Mouse (Mus musculus): ENCODE measurements around the gene Sgce. TPM values are rescaled to one million over a fixed set of nuclear protein-coding genes. Genes with fewer than 3 reads are reported as not detected.
"Not testable (repeated sequence)": the region's sequence is repeated elsewhere in the genome, so short reads cannot be mapped to it uniquely, and the experiment has no call there.

Sgce gene
- polyA plus RNA-seq, 1 experiment from 2014 or later, result 22.8 TPM

- Histone ChIP-seq H3K9ac (ENCODE audit: low read depth, low read length) (no peak overlapping the region), H3K27ac (ENCODE audit: low read length) (no peak overlapping the region), H3K4me3 (ENCODE audit: low read depth, low read length) (no peak overlapping the region), H3K4me2 (ENCODE audit: low read depth, low read length) (no peak overlapping the region), H3K4me1 (ENCODE audit: control insufficient read depth, low read depth, low read length) (no peaks in the 10 kb centered on the region), H3K9me3 (replicated peaks; ENCODE audit: control insufficient read depth, low read length) (no peaks in the 10 kb centered on the region), H3K27me3 (ENCODE audit: control insufficient read depth, insufficient read depth, low read depth, low read length) (no peaks in the 10 kb centered on the region), H3K36me3 (ENCODE audit: control insufficient read depth, insufficient read depth) (no peaks in the 10 kb centered on the region)
- 64% methylated on average over 1 of the region's 1 CpGs for WGBS (ENCODE audit: insufficient replicate concordance)
- no peak for ATAC-seq (ENCODE audit: low read depth)
These were observed 69.6 kb downstream of the Sgce start for GRCm38 (mm10) chr6:4677356-4677761.

- H3K4me1 ChIP-seq (ENCODE audit: control insufficient read depth, low read depth, low read length), result no peaks in the 10 kb centered on the region
- no peak overlapping the region for H3K4me2 ChIP-seq (ENCODE audit: low read depth, low read length)
- WGBS (ENCODE audit: insufficient replicate concordance), result 38% methylated on average over 6 of the region's 6 CpGs
- H3K4me3 ChIP-seq (ENCODE audit: low read depth, low read length), result no peak overlapping the region
- no peaks in the 10 kb centered on the region for H3K36me3 ChIP-seq (ENCODE audit: control insufficient read depth, insufficient read depth)
- H3K9ac ChIP-seq (ENCODE audit: low read depth, low read length), result no peak overlapping the region
- H3K27me3 ChIP-seq (ENCODE audit: control insufficient read depth, insufficient read depth, low read depth, low read length), result no peaks in the 10 kb centered on the region
- H3K9me3 ChIP-seq (replicated peaks; ENCODE audit: control insufficient read depth, low read length), result no peaks in the 10 kb centered on the region
- ATAC-seq (ENCODE audit: low read depth), result no peak
- H3K27ac ChIP-seq (ENCODE audit: low read length), result no peak overlapping the region
These were observed 81.9 kb downstream of the Sgce start for GRCm38 (mm10) chr6:4665154-4665553.

DNA sequence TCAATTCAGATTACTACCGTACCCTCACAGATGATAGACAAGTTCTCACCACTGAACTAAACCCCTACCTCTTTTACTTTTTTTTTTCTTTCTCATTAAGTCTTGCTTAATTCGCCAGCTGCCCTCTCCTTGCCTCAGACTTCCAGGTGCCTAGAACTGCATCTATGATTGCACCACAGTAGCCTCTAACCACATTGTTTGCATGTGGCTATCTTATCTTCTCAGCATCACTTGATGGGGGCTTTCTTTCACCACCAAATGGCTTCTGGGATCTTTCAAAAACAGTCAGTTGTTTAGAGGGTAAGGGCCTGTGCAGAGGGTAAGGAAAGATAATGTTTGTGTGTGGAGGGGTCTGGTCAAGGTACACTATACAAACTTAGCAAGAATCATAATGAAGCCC lies 82.7 kb downstream of the Sgce start:
- ATAC-seq (ENCODE audit: low read depth), result 0 out of 2 replicates have a peak, but pooled peaks have one; percentile 19
- 13% methylated on average over 2 of the region's 2 CpGs for WGBS (ENCODE audit: insufficient replicate concordance)

DNA sequence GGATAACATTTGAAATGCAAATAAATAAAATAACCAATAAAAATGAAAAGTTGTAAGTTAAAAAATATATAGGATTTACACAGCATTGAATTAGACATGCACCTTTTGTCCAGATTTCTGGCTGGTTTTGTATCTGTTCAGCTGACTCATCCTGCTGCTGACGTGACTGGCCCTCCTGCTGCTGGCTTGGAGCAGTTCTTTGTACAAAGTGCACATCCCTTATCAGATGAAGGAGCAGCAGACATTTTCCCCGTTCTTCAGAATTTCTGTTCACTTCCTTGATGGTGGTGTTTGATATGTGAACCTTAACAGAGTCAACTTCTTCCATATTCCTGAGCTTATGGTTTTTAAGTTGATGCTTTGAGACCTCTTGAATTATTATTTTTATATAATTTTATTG lies 83.5 kb downstream of the Sgce start:
- no peak for ATAC-seq (ENCODE audit: low read depth)
- H3K36me3 ChIP-seq (ENCODE audit: control insufficient read depth, insufficient read depth), result no peaks in the 10 kb centered on the region
- H3K4me3 ChIP-seq (ENCODE audit: low read depth, low read length), result no peak overlapping the region
- no peaks in the 10 kb centered on the region for H3K9me3 ChIP-seq (replicated peaks; ENCODE audit: control insufficient read depth, low read length)
- no peaks in the 10 kb centered on the region for H3K27me3 ChIP-seq (ENCODE audit: control insufficient read depth, insufficient read depth, low read depth, low read length)
- no peak overlapping the region for H3K4me2 ChIP-seq (ENCODE audit: low read depth, low read length)
- H3K9ac ChIP-seq (ENCODE audit: low read depth, low read length), result no peak overlapping the region
- 15% methylated on average over 2 of the region's 2 CpGs for WGBS (ENCODE audit: insufficient replicate concordance)
- no peaks in the 10 kb centered on the region for H3K4me1 ChIP-seq (ENCODE audit: control insufficient read depth, low read depth, low read length)
- no peak overlapping the region for H3K27ac ChIP-seq (ENCODE audit: low read length)

More for the DNA sequence above, 82.7 kb downstream of the Sgce start:
- H3K9ac ChIP-seq (ENCODE audit: low read depth, low read length), result no peak overlapping the region
- H3K4me2 ChIP-seq (ENCODE audit: low read depth, low read length), result no peak overlapping the region
- no peaks in the 10 kb centered on the region for H3K36me3 ChIP-seq (ENCODE audit: control insufficient read depth, insufficient read depth)
- no peaks in the 10 kb centered on the region for H3K4me1 ChIP-seq (ENCODE audit: control insufficient read depth, low read depth, low read length)
- no peak overlapping the region for H3K27ac ChIP-seq (ENCODE audit: low read length)
- H3K4me3 ChIP-seq (ENCODE audit: low read depth, low read length), result no peak overlapping the region
- no peaks in the 10 kb centered on the region for H3K27me3 ChIP-seq (ENCODE audit: control insufficient read depth, insufficient read depth, low read depth, low read length)
- H3K9me3 ChIP-seq (replicated peaks; ENCODE audit: control insufficient read depth, low read length), result no peaks in the 10 kb centered on the region

GRCm38 (mm10) chr6:4658861-4659260 lies 88.1 kb downstream of the Sgce start:
- no peak overlapping the region for H3K27ac ChIP-seq (ENCODE audit: low read length)
- no peaks in the 10 kb centered on the region for H3K4me1 ChIP-seq (ENCODE audit: control insufficient read depth, low read depth, low read length)
- H3K4me2 ChIP-seq (ENCODE audit: low read depth, low read length), result no peak overlapping the region
- H3K4me3 ChIP-seq (ENCODE audit: low read depth, low read length), result no peak overlapping the region
- H3K9me3 ChIP-seq (replicated peaks; ENCODE audit: control insufficient read depth, low read length), result no peaks in the 10 kb centered on the region
- H3K36me3 ChIP-seq (ENCODE audit: control insufficient read depth, insufficient read depth), result no peaks in the 10 kb centered on the region
- no peak for ATAC-seq (ENCODE audit: low read depth)
- WGBS (ENCODE audit: insufficient replicate concordance), result 64% methylated on average over 13 of the region's 13 CpGs
- no peak overlapping the region for H3K9ac ChIP-seq (ENCODE audit: low read depth, low read length)
- no peaks in the 10 kb centered on the region for H3K27me3 ChIP-seq (ENCODE audit: control insufficient read depth, insufficient read depth, low read depth, low read length)

- Histone ChIP-seq H3K27ac (ENCODE audit: low read length) (no peak overlapping the region), H3K4me1 (ENCODE audit: control insufficient read depth, low read depth, low read length) (no peaks in the 10 kb centered on the region), H3K4me3 (ENCODE audit: low read depth, low read length) (no peak overlapping the region), H3K9ac (ENCODE audit: low read depth, low read length) (no peak overlapping the region), H3K4me2 (ENCODE audit: low read depth, low read length) (no peak overlapping the region), H3K27me3 (ENCODE audit: control insufficient read depth, insufficient read depth, low read depth, low read length) (no peaks in the 10 kb centered on the region), H3K36me3 (ENCODE audit: control insufficient read depth, insufficient read depth) (no peaks in the 10 kb centered on the region), H3K9me3 (replicated peaks; ENCODE audit: control insufficient read depth, low read length) (no peaks in the 10 kb centered on the region)
- WGBS (ENCODE audit: insufficient replicate concordance), result 83% methylated on average over 4 of the region's 4 CpGs
- ATAC-seq (ENCODE audit: low read depth), result no peak
These were observed 91.1 kb downstream of the Sgce start for GRCm38 (mm10) chr6:4655924-4656323.

DNA sequence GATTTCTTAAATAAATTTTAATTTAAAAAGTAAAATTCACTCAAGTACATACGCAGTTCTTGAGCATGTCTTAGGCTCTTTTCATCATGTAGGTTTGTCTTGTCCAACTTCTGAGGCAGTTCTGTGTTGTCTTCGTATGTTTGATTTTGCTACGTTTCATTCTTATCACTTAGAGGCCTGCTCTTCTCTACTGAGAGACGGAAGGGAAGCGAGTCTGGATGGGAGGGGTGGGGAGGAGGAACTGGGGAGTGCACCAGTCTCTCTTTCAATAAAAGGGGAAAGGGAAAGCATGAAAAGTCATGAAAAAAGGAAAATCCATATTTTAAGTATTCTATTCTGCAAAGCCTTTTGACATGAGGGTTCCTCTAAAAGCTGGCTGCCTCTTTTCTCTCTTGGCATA lies 91.5 kb downstream of the Sgce start:
- Histone ChIP-seq H3K9ac (ENCODE audit: low read depth, low read length) (no peak overlapping the region), H3K27me3 (ENCODE audit: control insufficient read depth, insufficient read depth, low read depth, low read length) (no peaks in the 10 kb centered on the region), H3K4me1 (ENCODE audit: control insufficient read depth, low read depth, low read length) (no peaks in the 10 kb centered on the region), H3K27ac (ENCODE audit: low read length) (no peak overlapping the region), H3K4me2 (ENCODE audit: low read depth, low read length) (no peak overlapping the region), H3K9me3 (replicated peaks; ENCODE audit: control insufficient read depth, low read length) (no peaks in the 10 kb centered on the region), H3K36me3 (ENCODE audit: control insufficient read depth, insufficient read depth) (no peaks in the 10 kb centered on the region), H3K4me3 (ENCODE audit: low read depth, low read length) (no peak overlapping the region)
- 20% methylated on average over 5 of the region's 5 CpGs for WGBS (ENCODE audit: insufficient replicate concordance)
- no peak for ATAC-seq (ENCODE audit: low read depth)

- not testable (repeated sequence) for H3K9me3 ChIP-seq (replicated peaks; ENCODE audit: control insufficient read depth, low read length); ATAC-seq (ENCODE audit: low read depth)
- WGBS (ENCODE audit: insufficient replicate concordance), result 69% methylated on average over 12 of the region's 12 CpGs
These were observed 93.3 kb downstream of the Sgce start for GRCm38 (mm10) chr6:4653741-4654140.

DNA sequence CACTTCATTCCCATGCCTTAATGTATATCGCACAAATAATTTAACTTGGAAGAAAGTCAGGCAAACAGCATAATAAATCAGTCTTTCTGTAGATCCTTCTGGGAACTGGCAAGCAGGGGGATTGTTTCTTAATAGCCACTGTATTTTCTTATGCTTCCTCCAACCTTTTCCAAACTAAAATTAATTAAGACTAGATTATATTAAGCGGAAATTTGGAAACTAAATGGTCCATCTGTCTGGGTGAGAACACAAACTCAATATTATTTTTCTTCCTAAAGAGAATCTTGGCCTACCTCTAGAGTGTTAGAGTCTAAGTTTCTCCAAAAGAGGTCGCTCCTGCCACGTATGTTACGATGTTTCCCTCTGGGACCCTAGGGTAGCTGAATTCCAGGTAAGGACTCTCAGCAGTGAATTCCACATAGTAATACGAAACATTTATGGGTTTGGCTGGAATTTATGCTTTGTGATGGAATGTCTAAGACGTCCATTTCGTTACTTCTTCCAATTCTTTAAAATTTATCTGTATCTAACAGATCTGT lies 94.3 kb downstream of the Sgce start:
- no peak overlapping the region for H3K4me2 ChIP-seq (ENCODE audit: low read depth, low read length)
- H3K4me1 ChIP-seq (ENCODE audit: control insufficient read depth, low read depth, low read length), result no peaks in the 10 kb centered on the region
- no peak overlapping the region for H3K9ac ChIP-seq (ENCODE audit: low read depth, low read length)
- H3K27me3 ChIP-seq (ENCODE audit: control insufficient read depth, insufficient read depth, low read depth, low read length), result no peaks in the 10 kb centered on the region
- H3K9me3 ChIP-seq (replicated peaks; ENCODE audit: control insufficient read depth, low read length), result no peaks in the 10 kb centered on the region
- WGBS (ENCODE audit: insufficient replicate concordance), result 70% methylated on average over 8 of the region's 8 CpGs
- no peak overlapping the region for H3K27ac ChIP-seq (ENCODE audit: low read length)
- H3K36me3 ChIP-seq (ENCODE audit: control insufficient read depth, insufficient read depth), result no peaks in the 10 kb centered on the region
- no peak overlapping the region for H3K4me3 ChIP-seq (ENCODE audit: low read depth, low read length)
- ATAC-seq (ENCODE audit: low read depth), result no peak

More at GRCm38 (mm10) chr6:4653741-4654140, 93.3 kb downstream of the Sgce start:
- not testable (repeated sequence) for H3K27me3 ChIP-seq (ENCODE audit: control insufficient read depth, insufficient read depth, low read depth, low read length); H3K36me3 ChIP-seq (ENCODE audit: control insufficient read depth, insufficient read depth); H3K4me1 ChIP-seq (ENCODE audit: control insufficient read depth, low read depth, low read length); H3K27ac ChIP-seq (ENCODE audit: low read length); H3K4me2 ChIP-seq (ENCODE audit: low read depth, low read length); H3K4me3 ChIP-seq (ENCODE audit: low read depth, low read length); H3K9ac ChIP-seq (ENCODE audit: low read depth, low read length)
